Mouse (Mus musculus): ENCODE data around the gene Ptms. TPM values are rescaled to one million over a fixed set of nuclear protein-coding genes. Genes with fewer than 3 reads are reported as not detected.

The Ptms gene
- polyA plus RNA-seq, 1 experiment from 2014 or later = 533 TPM

DNA sequence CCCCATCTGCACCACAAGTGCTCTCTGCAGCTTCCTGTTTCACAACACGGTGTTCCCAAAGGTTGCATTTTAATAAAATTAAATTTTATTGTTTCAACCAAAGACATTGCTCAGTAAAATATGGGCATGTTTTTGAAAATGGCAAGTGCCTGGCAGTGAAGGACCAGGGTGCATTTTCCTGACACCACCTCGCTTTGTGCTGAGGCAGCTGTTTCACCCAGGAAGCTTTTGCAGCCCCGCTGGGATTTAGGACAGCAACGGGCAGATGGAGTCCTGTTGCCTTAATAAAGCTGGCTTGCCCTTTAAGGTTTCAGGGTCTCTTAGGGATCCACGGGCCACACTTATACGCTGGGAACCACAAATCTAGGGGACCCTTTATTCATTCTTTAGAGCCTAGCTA, 28.9 kb downstream of the Ptms start:
- Histone ChIP-seq H3K36me3 (ENCODE audit: insufficient read depth, low read length) (no peaks in the 10 kb centered on the region), H3K4me2 (replicated peaks; ENCODE audit: low read depth, low read length) (no peak overlapping the region), H3K27ac (ENCODE audit: low read length) (no peak overlapping the region), H3K4me3 (ENCODE audit: low read depth, low read length) (no peak overlapping the region), H3K4me1 (ENCODE audit: insufficient read depth, low read depth, low read length) (no peaks in the 10 kb centered on the region), H3K9me3 (ENCODE audit: low read length) (no peaks in the 10 kb centered on the region), H3K9ac (replicated peaks; ENCODE audit: low read depth) (no peak overlapping the region), H3K27me3 (replicated peaks; ENCODE audit: insufficient read depth, low read length) (no peaks in the 10 kb centered on the region)
- TF ChIP-seq EP300 (IDR thresholded peaks at IDR 0.05) (no peak), CTCF (IDR thresholded peaks at IDR 0.05) (no peak)
- no peak for DNase-seq (ENCODE audit: low spot score)
- 42% methylated on average over 6 of the region's 6 CpGs for WGBS
- ATAC-seq = no peak

DNA sequence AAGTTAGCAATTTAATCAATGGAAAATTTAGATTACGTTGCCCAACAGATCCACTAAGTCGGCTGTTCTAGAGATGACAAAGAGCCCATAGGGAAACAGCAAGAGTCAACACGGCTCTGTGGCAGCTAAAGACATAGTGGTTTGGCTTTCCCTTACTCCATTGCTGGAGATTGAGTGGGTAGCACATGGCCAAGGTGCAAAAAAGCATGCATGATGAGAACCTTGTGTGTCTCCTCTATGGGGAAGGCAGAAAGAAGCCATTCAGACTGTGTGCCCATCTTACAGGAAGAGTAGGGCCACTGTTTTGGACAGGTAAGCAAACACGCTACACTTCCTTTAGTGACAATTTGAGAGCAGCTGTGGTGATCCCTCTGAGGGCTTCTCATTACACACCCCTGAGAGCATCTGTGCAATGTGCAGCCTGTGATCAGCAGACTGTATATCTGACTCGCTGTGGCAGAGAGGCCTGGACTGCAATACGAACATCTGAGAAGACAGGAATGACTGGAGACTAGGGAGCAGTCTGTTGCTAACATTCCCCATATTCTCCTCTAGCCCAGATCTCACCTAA, 31.3 kb downstream of the Ptms start:
- Histone ChIP-seq H3K27ac (ENCODE audit: low read length) (no peak overlapping the region), H3K4me1 (ENCODE audit: insufficient read depth, low read depth, low read length) (no peaks in the 10 kb centered on the region), H3K9me3 (ENCODE audit: low read length) (no peaks in the 10 kb centered on the region), H3K9ac (replicated peaks; ENCODE audit: low read depth) (no peak overlapping the region), H3K36me3 (ENCODE audit: insufficient read depth, low read length) (no peaks in the 10 kb centered on the region), H3K27me3 (replicated peaks; ENCODE audit: insufficient read depth, low read length) (no peaks in the 10 kb centered on the region), H3K4me3 (ENCODE audit: low read depth, low read length) (no peak overlapping the region), H3K4me2 (replicated peaks; ENCODE audit: low read depth, low read length) (no peak overlapping the region)
- TF ChIP-seq EP300 (IDR thresholded peaks at IDR 0.05) = no peak
- TF ChIP-seq CTCF (IDR thresholded peaks at IDR 0.05) = no peak
- 87% methylated on average over 6 of the region's 6 CpGs for WGBS
- ATAC-seq (no peak), DNase-seq (ENCODE audit: low spot score) (no peak)

DNA sequence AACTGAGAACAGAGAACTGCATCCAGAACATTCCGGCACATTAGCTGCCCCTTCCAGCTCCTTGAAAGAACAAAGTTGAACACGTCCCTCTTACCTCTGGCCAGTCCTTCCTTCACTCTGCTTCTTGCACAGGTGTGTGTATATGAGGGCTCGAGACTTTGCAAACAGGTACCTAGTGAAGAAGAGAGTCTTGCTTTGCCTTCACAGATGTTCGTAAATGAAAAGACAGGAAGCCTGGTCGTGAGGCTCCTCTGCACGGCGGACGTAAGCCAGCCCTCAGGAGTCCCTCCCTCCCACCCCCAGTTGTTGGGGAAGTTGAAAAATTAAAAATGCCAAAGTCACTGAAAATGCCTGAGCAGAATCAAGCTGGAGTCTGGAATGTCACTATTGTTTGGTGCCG, 31.9 kb downstream of the Ptms start, which contains the start of gene Cd4:
Gene Cd4, minus strand, starts transcription at position 236 of the 400 bp plus-strand sequence.
- Histone ChIP-seq H3K27ac (ENCODE audit: low read length) (no peak within 1 kb of the TSS), H3K4me1 (ENCODE audit: insufficient read depth, low read depth, low read length) (no peaks in the 10 kb centered on the region), H3K27me3 (replicated peaks; ENCODE audit: insufficient read depth, low read length) (no peaks in the 10 kb centered on the region), H3K36me3 (ENCODE audit: insufficient read depth, low read length) (no peaks in the 10 kb centered on the region), H3K9me3 (ENCODE audit: low read length) (no peaks in the 10 kb centered on the region), H3K4me3 (ENCODE audit: low read depth, low read length) (no peak within 1 kb of the TSS), H3K4me2 (replicated peaks; ENCODE audit: low read depth, low read length) (no peak within 1 kb of the TSS), H3K9ac (replicated peaks; ENCODE audit: low read depth) (no peak within 1 kb of the TSS)
- no peak for DNase-seq (ENCODE audit: low spot score)
- WGBS = 68% methylated on average over 9 of the region's 9 CpGs
- no peak for TF ChIP-seq CTCF (IDR thresholded peaks at IDR 0.05)
- no peak for TF ChIP-seq EP300 (IDR thresholded peaks at IDR 0.05)
- ATAC-seq = no peak

DNA sequence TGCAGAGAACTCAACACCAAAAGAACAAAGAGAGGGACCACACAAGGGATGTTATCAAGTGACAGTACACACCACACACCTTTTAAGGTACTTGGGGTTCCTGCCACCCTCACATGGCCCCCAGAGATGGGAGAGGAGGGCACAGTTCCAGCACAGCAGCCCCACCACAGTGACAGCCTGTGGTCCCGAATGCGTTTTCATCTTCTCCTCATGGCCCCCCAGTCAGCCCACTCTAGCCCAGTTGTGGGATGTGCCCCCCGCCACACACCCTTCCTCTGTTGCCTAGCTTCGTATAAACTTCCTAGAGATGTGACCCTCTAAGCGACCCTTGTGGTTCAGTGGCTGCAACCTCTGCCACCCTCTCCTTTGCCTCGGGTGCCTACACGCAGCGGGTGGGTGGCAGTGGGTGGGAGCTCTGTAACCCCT, 33.9 kb downstream of the Ptms start:
- no peak overlapping the region for H3K27ac ChIP-seq (ENCODE audit: low read length)
- no peak for DNase-seq (ENCODE audit: low spot score)
- no peak for ATAC-seq
- H3K4me1 ChIP-seq (ENCODE audit: insufficient read depth, low read depth, low read length) = no peaks in the 10 kb centered on the region
- H3K9me3 ChIP-seq (ENCODE audit: low read length) = no peaks in the 10 kb centered on the region
- no peaks in the 10 kb centered on the region for H3K27me3 ChIP-seq (replicated peaks; ENCODE audit: insufficient read depth, low read length)
- H3K4me2 ChIP-seq (replicated peaks; ENCODE audit: low read depth, low read length) = no peak overlapping the region
- H3K4me3 ChIP-seq (ENCODE audit: low read depth, low read length) = no peak overlapping the region
- 89% methylated on average over 8 of the region's 8 CpGs for whole genome bisulfite sequencing
- no peaks in the 10 kb centered on the region for H3K36me3 ChIP-seq (ENCODE audit: insufficient read depth, low read length)
- TF ChIP-seq CTCF (IDR thresholded peaks at IDR 0.05) (no peak), EP300 (IDR thresholded peaks at IDR 0.05) (no peak)
- no peak overlapping the region for H3K9ac ChIP-seq (replicated peaks; ENCODE audit: low read depth)

DNA sequence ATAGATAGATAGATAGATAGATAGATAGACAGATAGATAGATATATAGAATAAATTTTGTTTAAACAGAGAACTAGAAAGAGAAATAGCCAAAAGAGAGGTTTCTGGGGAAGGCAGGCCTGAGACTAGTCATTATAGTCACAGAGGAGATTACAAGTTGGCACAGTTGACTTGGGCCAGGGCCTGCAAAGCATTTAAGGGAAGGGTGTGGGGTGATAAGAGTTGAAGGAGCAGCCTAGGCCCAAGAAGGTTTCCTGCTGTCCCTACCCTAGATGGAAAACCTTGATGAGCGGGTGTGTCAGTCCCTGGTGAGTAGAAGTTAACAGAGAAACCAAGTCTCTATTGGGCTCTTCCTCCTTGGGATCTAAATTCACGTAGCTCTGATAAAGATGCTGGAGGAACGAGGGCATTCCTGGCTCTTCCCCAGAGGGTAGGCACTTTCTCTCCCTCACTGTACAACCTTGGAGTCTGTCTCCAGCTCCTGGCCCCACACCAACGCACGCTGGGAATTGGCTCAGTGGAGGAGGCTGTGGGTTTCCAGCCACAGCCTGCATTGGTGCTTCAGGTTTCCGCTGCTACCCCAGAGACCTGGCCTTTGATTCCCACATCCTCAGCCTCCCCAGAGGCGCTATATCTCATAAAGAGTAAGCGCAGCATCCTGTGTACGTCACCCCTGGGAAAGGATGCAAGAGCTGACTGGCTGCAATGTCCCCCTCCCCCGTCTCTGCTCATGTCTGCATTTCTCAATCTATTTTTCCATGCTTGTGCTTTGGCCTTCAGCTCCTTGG, 35.0 kb downstream of the Ptms start:
- TF ChIP-seq EP300 (IDR thresholded peaks at IDR 0.05) = no peak
- TF ChIP-seq CTCF (IDR thresholded peaks at IDR 0.05) = no peak
- WGBS = 73% methylated on average over 10 of the region's 10 CpGs
- Histone ChIP-seq H3K4me2 (replicated peaks; ENCODE audit: low read depth, low read length) (no peak overlapping the region), H3K9ac (replicated peaks; ENCODE audit: low read depth) (no peak overlapping the region), H3K27ac (ENCODE audit: low read length) (no peak overlapping the region), H3K27me3 (replicated peaks; ENCODE audit: insufficient read depth, low read length) (no peaks in the 10 kb centered on the region), H3K4me1 (ENCODE audit: insufficient read depth, low read depth, low read length) (no peaks in the 10 kb centered on the region), H3K4me3 (ENCODE audit: low read depth, low read length) (no peak overlapping the region), H3K9me3 (ENCODE audit: low read length) (no peaks in the 10 kb centered on the region), H3K36me3 (ENCODE audit: insufficient read depth, low read length) (no peaks in the 10 kb centered on the region)
- ATAC-seq = no peak
- DNase-seq (ENCODE audit: low spot score) = no peak

DNA sequence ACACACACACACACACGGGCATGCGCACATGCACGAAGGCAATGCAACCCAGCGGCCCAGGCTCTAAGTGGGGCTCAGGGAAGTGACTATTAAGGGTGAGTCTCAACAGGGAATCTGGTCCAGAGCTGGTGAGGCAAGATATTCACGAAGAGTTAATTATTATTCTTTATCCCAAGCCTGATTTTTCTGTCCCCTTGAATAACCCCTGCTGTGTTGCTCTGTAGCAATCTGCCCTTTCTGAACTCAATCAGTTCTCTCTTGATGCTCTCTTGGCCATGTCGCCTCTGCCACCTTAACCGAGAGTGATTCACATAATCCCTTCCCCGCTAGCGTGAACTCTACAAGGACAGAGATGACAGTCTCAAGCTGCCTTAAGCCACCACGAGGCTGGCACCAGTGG, 36.6 kb downstream of the Ptms start:
- Histone ChIP-seq H3K9me3 (ENCODE audit: low read length) (no peaks in the 10 kb centered on the region), H3K4me2 (replicated peaks; ENCODE audit: low read depth, low read length) (no peak overlapping the region), H3K27me3 (replicated peaks; ENCODE audit: insufficient read depth, low read length) (no peaks in the 10 kb centered on the region), H3K27ac (ENCODE audit: low read length) (no peak overlapping the region), H3K9ac (replicated peaks; ENCODE audit: low read depth) (no peak overlapping the region), H3K4me1 (ENCODE audit: insufficient read depth, low read depth, low read length) (no peaks in the 10 kb centered on the region), H3K4me3 (ENCODE audit: low read depth, low read length) (no peak overlapping the region), H3K36me3 (ENCODE audit: insufficient read depth, low read length) (no peaks in the 10 kb centered on the region)
- ATAC-seq = no peak
- no peak for TF ChIP-seq CTCF (IDR thresholded peaks at IDR 0.05)
- 78% methylated on average over 10 of the region's 10 CpGs for WGBS
- DNase-seq (ENCODE audit: low spot score) = no peak

Measured in lung, postnatal 0 days (tissue).